Mouse (Mus musculus): Measurements from ENCODE around the gene Sdhb. TPM values are rescaled to one million over a fixed set of nuclear protein-coding genes. Genes with fewer than 3 reads are reported as not detected.

Sdhb gene
- polyA plus RNA-seq, 1 experiment, result 9.3 TPM

DNA sequence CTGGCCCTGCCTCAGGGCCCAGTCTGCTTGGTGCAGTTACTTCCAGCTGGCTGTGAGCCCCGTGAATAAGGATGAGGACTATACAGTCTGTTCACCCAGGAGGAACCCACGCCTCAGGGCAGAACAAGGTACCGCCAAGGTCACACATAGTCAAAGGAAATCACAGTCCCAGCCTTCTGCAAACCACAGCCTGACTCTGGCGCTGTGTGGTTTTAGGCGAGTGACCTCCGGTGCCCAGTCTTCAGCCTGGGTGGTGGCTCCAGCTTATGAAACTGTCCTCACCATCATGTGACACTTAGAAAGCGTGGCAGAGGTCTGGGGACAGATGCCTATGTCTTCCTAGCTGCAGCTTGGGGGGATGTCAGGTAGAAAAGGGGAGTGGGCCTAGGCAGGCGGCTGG is 34.8 kb downstream of the Sdhb start:
- no peaks in the 10 kb centered on the region for H3K9me3 ChIP-seq (ENCODE audit: control insufficient read depth, low read length)
- no peaks in the 10 kb centered on the region for H3K27me3 ChIP-seq (ENCODE audit: control insufficient read depth)
- peaks cover 47% of the 10 kb centered on the region for H3K36me3 ChIP-seq (ENCODE audit: control insufficient read depth)
- no peak for TF ChIP-seq GATA1 (IDR thresholded peaks at IDR 0.05; ENCODE audit: low read length)
- no peak for TF ChIP-seq TAL1 (IDR thresholded peaks at IDR 0.05; ENCODE audit: low read length)
- H3K4me1 ChIP-seq (ENCODE audit: control insufficient read depth), result peaks cover 16% of the 10 kb centered on the region
- H3K4me3 ChIP-seq (replicated peaks), result no peak overlapping the region

DNA sequence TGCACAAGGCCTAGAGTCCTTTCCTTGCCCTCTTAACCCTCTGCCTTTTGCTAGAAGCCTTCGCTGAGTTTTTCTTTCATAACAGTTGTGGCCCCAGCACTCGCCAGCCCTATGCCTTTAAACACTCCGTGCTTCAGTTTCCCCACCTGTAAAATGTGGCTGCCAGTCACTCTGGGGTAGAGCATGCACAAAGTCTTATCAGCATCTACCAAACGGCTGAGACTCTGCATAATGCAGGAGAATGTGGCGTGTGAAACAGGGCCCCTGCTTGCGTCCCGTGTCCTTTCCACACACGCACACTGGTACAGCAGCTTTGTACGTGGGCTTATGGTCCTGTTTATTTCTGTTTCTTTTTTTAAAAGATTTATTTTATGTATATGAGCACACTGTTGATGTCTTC is 35.8 kb downstream of the Sdhb start:
- no peaks in the 10 kb centered on the region for H3K9me3 ChIP-seq (ENCODE audit: control insufficient read depth, low read length)
- H3K4me1 ChIP-seq (ENCODE audit: control insufficient read depth), result peaks cover 12% of the 10 kb centered on the region
- no peak overlapping the region for H3K4me3 ChIP-seq (replicated peaks)
- no peak for TF ChIP-seq GATA1 (IDR thresholded peaks at IDR 0.05; ENCODE audit: low read length)
- TF ChIP-seq TAL1 (IDR thresholded peaks at IDR 0.05; ENCODE audit: low read length), result no peak
- peaks cover 51% of the 10 kb centered on the region for H3K36me3 ChIP-seq (ENCODE audit: control insufficient read depth)
- no peaks in the 10 kb centered on the region for H3K27me3 ChIP-seq (ENCODE audit: control insufficient read depth)

GRCm38 (mm10) chr4:141005983-141006382 is 45.0 kb downstream of the Sdhb start:
- Histone ChIP-seq H3K27me3 (ENCODE audit: control insufficient read depth) (peaks cover 16% of the 10 kb centered on the region), H3K4me3 (replicated peaks) (no peak overlapping the region), H3K4me1 (ENCODE audit: control insufficient read depth) (peaks cover 27% of the 10 kb centered on the region), H3K36me3 (ENCODE audit: control insufficient read depth) (peaks cover 46% of the 10 kb centered on the region), H3K9me3 (ENCODE audit: control insufficient read depth, low read length) (peaks cover 10% of the 10 kb centered on the region)
- no peak for TF ChIP-seq TAL1 (IDR thresholded peaks at IDR 0.05; ENCODE audit: low read length)
- no peak for TF ChIP-seq GATA1 (IDR thresholded peaks at IDR 0.05; ENCODE audit: low read length)

- peaks cover 35% of the 10 kb centered on the region for H3K36me3 ChIP-seq (ENCODE audit: control insufficient read depth)
- H3K4me3 ChIP-seq (replicated peaks), result no peak overlapping the region
- TF ChIP-seq GATA1 (IDR thresholded peaks at IDR 0.05; ENCODE audit: low read length) (no peak), TAL1 (IDR thresholded peaks at IDR 0.05; ENCODE audit: low read length) (no peak)
- H3K4me1 ChIP-seq (ENCODE audit: control insufficient read depth), result peaks cover 27% of the 10 kb centered on the region
- peaks cover 10% of the 10 kb centered on the region for H3K9me3 ChIP-seq (ENCODE audit: control insufficient read depth, low read length)
- peaks cover 29% of the 10 kb centered on the region for H3K27me3 ChIP-seq (ENCODE audit: control insufficient read depth)
These were observed 47.0 kb downstream of the Sdhb start for GRCm38 (mm10) chr4:141008028-141008427.

- Histone ChIP-seq H3K4me3 (replicated peaks) (no peak within 1 kb of the TSS), H3K9me3 (ENCODE audit: control insufficient read depth, low read length) (peaks cover 10% of the 10 kb centered on the region), H3K36me3 (ENCODE audit: control insufficient read depth) (peaks cover 20% of the 10 kb centered on the region), H3K4me1 (ENCODE audit: control insufficient read depth) (peaks cover 27% of the 10 kb centered on the region), H3K27me3 (ENCODE audit: control insufficient read depth) (peaks cover 29% of the 10 kb centered on the region)
- no peak for TF ChIP-seq TAL1 (IDR thresholded peaks at IDR 0.05; ENCODE audit: low read length)
These were observed 49.1 kb downstream of the Sdhb start, which contains the start of gene Mfap2 for GRCm38 (mm10) chr4:141010118-141010517. Gene Mfap2 (plus strand): TSS chr4:141010418.

GRCm38 (mm10) chr4:141010526-141010925 is 49.5 kb downstream of the Sdhb start:
- Histone ChIP-seq H3K27me3 (ENCODE audit: control insufficient read depth) (peaks cover 29% of the 10 kb centered on the region), H3K36me3 (ENCODE audit: control insufficient read depth) (peaks cover 18% of the 10 kb centered on the region), H3K9me3 (ENCODE audit: control insufficient read depth, low read length) (peaks cover 10% of the 10 kb centered on the region), H3K4me1 (ENCODE audit: control insufficient read depth) (peaks cover 27% of the 10 kb centered on the region), H3K4me3 (replicated peaks) (no peak overlapping the region)
- TF ChIP-seq TAL1 (IDR thresholded peaks at IDR 0.05; ENCODE audit: low read length), result no peak
- TF ChIP-seq GATA1 (IDR thresholded peaks at IDR 0.05; ENCODE audit: low read length), result no peak

GRCm38 (mm10) chr4:141010941-141011429 is 50.0 kb downstream of the Sdhb start:
- no peak overlapping the region for H3K4me3 ChIP-seq (replicated peaks)
- peaks cover 27% of the 10 kb centered on the region for H3K4me1 ChIP-seq (ENCODE audit: control insufficient read depth)
- H3K9me3 ChIP-seq (ENCODE audit: control insufficient read depth, low read length), result peaks cover 9% of the 10 kb centered on the region

DNA sequence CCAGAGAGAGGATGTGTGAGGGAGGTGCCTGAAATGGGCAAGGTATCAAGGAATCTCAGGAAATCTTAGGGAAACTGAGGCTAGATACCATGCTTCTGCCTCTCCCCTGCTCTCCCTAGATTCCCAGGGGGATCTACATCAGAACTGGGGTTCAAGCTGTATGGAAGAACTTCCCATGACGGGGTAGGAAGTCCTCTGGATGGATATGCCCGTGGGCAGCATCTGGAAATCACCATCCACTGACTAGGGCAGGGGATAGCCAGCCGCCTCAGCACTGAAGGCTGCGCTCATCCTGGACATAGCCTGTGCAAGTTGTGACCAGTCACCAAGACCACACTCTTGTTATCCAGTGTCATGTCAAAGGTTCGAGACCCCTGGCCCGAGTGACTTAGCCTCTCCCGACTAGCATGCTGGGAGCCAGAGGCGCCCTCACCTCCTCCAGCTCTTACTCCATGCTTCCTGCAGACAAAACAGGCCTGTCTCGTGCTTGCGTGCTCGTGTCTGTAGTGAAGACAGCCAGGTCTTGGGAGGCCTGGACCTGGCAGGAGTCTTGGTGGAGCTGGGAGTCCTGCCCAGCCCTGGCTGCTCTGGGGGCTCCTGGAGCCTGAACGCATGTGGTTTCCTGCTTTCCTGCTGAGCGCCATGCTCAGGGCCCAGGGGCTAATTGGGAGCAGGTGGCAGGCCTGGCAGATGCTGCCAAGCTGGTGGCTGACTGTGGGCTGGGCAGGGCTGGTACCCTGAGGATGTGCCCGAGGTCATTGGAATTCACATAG is 50.7 kb downstream of the Sdhb start:
- no peak overlapping the region for H3K4me3 ChIP-seq (replicated peaks)
- H3K4me1 ChIP-seq (ENCODE audit: control insufficient read depth), result peaks cover 24% of the 10 kb centered on the region
- peaks cover 3% of the 10 kb centered on the region for H3K9me3 ChIP-seq (ENCODE audit: control insufficient read depth, low read length)
- H3K27me3 ChIP-seq (ENCODE audit: control insufficient read depth), result peaks cover 29% of the 10 kb centered on the region
- TF ChIP-seq GATA1 (IDR thresholded peaks at IDR 0.05; ENCODE audit: low read length) (no peak), TAL1 (IDR thresholded peaks at IDR 0.05; ENCODE audit: low read length) (no peak)
- H3K36me3 ChIP-seq (ENCODE audit: control insufficient read depth), result peaks cover 7% of the 10 kb centered on the region

More at GRCm38 (mm10) chr4:141010941-141011429, 50.0 kb downstream of the Sdhb start:
- Histone ChIP-seq H3K27me3 (ENCODE audit: control insufficient read depth) (peaks cover 29% of the 10 kb centered on the region), H3K36me3 (ENCODE audit: control insufficient read depth) (peaks cover 14% of the 10 kb centered on the region)
- TF ChIP-seq TAL1 (IDR thresholded peaks at IDR 0.05; ENCODE audit: low read length) (no peak), GATA1 (IDR thresholded peaks at IDR 0.05; ENCODE audit: low read length) (no peak)

DNA sequence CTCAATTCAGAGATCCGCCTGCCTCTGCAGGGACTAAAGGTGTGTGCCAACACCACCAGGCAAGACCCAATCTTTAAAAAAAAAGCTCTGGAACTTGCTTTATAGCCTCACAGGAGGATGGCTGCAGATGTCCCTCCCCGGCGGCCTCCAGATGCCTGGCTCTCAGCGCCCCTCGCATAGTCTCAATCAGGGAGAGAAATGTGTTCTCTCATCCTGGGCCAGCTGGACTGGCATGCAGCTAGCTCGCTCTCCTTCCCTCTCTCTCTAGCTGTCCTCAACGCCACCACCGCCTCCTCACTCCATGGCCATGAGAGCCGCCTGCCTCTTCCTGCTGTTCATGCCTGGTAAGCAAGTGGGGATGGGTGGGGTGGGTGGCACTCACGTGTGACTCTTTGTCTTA is 51.6 kb downstream of the Sdhb start:
- Histone ChIP-seq H3K4me3 (replicated peaks) (no peak overlapping the region), H3K4me1 (ENCODE audit: control insufficient read depth) (peaks cover 19% of the 10 kb centered on the region), H3K9me3 (ENCODE audit: control insufficient read depth, low read length) (no peaks in the 10 kb centered on the region), H3K36me3 (ENCODE audit: control insufficient read depth) (peaks cover 2% of the 10 kb centered on the region; the same call in 1 of the 2 replicates), H3K27me3 (ENCODE audit: control insufficient read depth) (peaks cover 29% of the 10 kb centered on the region)
- TF ChIP-seq TAL1 (IDR thresholded peaks at IDR 0.05; ENCODE audit: low read length) (no peak), GATA1 (IDR thresholded peaks at IDR 0.05; ENCODE audit: low read length) (no peak)
